Mouse (Mus musculus) B cell, adult 2 months (primary cell): ENCODE data around the gene Svs3a.
"Not testable (repeated sequence)": the region's sequence is repeated elsewhere in the genome, so short reads cannot be mapped to it uniquely, and the experiment has no call there.

Experiments
- DNase-seq, 2 experiments: peaks; one replicate each; pipeline ENCODE4 v3.0.0; 2022

The Svs3a gene

DNA sequence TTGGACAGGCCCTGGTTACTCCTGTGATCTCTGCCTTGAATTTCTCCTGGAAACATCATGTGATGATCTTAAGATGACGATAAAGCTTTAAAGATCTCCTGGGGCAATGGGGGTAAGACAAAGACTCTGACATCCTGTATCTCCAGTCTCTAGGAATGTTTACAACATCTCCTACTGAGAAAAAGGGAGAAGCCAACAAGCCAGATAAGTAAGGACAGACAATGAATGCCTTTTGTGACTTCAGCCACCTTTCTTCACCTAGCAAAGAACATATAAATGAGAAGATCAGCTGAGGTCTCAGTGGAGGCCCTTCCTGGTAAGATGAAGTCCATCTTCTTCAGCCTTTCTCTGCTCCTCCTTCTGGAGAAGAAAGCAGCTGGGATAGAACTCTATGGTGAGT, at the start of gene Svs3a:
Gene Svs3a, plus strand, starts transcription at position 301 of the 400 bp plus-strand sequence.
- DNase-seq: not testable (repeated sequence)

DNA sequence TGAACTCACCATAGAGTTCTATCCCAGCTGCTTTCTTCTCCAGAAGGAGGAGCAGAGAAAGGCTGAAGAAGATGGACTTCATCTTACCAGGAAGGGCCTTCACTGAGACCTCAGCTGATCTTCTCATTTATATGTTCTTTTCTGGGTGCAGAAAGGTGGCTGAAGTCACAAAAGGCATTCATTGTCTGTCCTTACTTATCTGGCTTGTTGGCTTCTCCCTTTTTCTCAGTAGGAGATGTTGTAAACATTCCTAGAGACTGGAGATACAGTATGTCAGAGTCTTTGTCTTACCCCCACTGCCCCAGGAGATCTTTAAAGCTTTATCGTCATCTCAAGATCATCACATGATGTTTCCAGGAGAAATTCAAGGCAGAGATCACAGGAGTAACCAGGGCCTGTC, 32.5 kb upstream of the Svs3a start, which contains the start of gene Svs3b:
Gene Svs3b, minus strand, starts transcription at position 101 of the 400 bp plus-strand sequence.
- DNase-seq: not testable (repeated sequence)

DNA sequence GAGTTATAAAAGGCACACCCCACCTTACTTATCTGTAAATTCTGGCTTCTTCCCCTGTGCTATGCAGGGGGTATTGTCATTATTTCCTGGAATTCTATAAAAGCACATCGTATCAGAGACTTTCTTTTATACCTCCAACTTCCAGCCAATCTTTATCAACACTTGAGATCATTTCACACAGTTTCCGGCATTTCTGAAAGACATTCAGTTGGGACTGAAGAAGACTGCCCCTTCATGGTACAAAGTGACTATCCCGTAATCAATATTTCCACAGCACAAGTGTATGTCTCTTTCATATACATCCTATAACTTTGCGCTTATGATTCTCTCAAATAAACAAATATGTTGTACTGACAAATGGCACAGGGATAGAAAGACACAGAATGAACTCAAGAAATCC, 10.7 kb upstream of the Svs3a start, which contains the start of gene Svs4:
Gene Svs4, minus strand, starts transcription at position 101 of the 400 bp plus-strand sequence.
- no peak for DNase-seq

DNA sequence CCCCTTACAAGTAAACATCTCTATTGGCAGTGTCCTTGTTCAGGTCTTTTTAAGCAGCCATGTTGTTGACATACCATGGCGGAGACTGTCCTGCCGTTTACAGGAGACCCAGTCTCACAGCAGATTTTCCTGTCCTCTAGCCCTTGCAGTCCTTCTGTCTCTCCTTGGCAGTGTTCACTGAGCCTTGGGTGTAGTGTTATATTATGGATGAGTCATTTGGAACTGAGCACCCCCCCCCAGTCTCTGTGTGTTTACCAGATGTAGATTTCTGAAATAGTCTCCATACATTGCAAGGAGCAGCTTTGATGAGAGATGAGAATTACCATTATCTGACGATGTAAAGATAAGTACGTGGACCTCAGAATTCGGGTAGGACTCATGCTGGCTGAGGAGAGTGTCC, 23.5 kb downstream of the Svs3a start:
- no peak for DNase-seq

DNA sequence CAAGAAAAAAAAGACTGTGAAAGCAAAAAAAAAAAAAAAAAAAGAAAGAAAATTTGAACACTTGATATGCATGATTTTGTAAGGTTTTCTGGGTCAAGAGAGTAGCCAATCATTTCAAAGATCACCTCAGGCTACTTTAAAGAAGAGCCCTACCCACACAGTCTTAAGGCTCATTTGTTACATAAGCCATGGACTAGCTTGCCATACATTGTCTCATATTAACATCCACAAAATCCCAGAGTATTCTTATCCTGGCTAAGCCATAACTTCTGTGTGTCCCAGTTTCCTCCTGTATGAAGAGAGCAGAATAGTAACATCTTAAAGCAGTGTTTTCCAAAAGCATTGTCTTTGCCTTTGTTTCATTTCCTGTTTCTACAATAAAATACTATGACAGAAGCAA, 26.4 kb downstream of the Svs3a start:
- DNase-seq: not testable (repeated sequence)

DNA sequence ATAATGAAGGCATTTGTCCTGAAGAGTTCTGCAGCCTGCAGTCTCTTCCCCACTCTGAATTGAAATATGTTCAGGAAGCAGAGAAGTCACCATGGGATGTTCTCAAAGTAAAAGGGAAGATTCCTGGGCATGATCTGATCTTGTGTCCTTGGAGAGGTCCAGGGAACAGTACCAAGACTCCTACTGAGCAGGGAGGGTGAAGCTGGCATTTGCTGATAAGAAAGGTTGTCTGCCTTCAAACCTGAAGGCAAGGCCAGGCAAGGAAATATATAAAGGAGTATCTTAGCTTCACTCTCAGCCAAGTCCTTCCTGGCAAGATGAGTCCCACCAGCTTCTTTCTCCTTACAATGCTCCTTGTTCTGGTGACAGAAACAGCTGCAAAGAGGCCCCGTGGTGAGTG, 27.4 kb downstream of the Svs3a start, which contains the start of gene Svs6:
Gene Svs6, plus strand, starts transcription at position 301 of the 400 bp plus-strand sequence.
- not testable (repeated sequence) for DNase-seq

DNA sequence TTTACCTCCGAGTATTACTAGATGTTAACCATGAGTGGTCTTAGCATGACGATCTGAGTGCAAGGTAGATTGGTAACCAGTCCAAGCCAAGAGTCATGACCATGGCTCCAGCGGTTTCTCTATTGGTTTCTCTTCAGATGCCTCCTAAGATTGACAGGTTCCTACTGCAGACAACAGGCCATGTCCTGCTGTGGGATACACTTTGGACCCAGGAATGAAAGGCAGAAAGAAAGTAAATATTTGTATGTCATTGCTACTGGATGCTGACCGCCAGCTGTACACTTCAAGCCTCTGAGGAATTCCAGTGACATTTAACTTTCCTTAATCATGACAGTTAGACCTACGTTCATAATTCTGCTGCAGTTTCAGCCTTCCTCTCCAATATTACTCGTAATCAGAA, 31.9 kb downstream of the Svs3a start:
- no peak for DNase-seq

DNA sequence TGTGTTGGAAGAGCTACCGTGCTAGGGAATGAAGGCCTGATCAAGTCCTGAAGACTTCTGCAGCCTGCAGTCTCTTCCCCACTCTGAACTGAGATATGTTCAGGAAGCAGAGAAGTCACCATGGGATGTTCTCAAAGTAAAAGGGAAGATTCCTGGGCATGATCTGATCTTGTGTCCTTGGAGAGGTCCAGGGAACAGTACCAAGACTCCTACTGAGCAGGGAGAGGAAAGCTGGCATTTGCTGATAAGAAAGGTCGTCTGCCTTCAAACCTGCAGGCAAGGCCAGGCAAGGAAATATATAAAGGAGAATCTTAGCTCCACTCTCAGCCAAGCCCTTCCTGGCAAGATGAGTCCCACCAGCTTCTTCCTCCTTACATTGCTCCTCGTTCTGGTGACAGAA, 43.4 kb downstream of the Svs3a start, which contains the start of gene Svs5:
Gene Svs5, plus strand, starts transcription at position 301 of the 400 bp plus-strand sequence.
- DNase-seq: not testable (repeated sequence)
